Mouse (Mus musculus): ENCODE results near the gene Tlcd2.

- TF ChIP-seq CTCF (IDR thresholded peaks at IDR 0.05; ENCODE audit: extremely low read depth, insufficient read length, insufficient replicate concordance, low read depth, low read length) (no peak), POLR2A (IDR thresholded peaks at IDR 0.05; ENCODE audit: low read depth, low read length) (no peak)
Observed at GRCm38 (mm10) chr11:75498126-75498525, 36.6 kb downstream of the Tlcd2 start.

Measured in small intestine, adult 2 months (tissue).